Mouse (Mus musculus): ENCODE data around the gene Arl6ip5.

GRCm38 (mm10) chr6:97211981-97212380 is 1.5 kb downstream of the Arl6ip5 start:
- TF ChIP-seq TAL1 (IDR thresholded peaks at IDR 0.05; ENCODE audit: low read length) (no peak), GATA1 (IDR thresholded peaks at IDR 0.05; ENCODE audit: low read length) (no peak)

Data from erythroblast, embryonic 14.5 days (primary cell).